Mouse (Mus musculus) CD4-positive, CD25-positive, alpha-beta regulatory T cell, adult 2 months (primary cell): ENCODE measurements around the gene Atp11a.

Experiments
- DNase-seq: peaks from one replicate; pipeline ENCODE4 v3.0.0-alpha.2; 2012; ENCODE audit warnings: low read depth, low spot score

Atp11a gene

DNA sequence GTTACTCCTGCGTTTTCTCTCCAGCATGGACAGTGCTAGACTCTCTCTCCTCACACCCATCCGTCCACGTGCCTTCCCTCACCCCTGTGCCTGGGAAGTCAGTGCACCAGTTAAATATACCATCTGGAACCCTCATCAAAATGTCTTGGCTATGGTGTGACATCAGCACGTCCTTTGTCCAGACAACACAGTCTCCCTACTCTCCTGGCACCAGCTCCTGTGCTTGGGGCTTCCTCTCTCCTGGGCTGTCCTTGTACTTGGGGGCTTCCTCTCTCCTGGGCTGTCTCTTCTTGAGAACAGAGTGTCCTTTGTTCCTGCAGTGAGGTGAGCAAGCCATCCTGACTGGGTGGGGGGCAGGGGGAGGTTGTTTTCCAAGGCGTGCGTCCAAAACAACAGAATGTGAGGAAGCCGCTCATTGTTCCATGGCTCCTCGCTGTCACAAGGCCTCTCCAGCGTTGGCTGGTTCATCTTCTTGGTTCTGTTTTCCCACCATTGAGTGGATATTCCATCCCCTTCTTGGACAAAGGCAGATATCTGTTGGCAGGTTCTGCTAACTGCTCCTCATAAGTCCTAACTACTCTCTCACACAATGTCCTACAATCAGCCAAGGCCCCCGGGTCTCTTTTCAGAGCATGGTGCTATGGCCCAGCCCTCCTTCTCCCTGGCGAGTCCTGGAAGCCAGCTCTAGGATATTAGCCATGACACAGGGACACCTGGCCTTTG is 148.9 kb downstream of the Atp11a start:
- no peak for DNase-seq

GRCm38 (mm10) chr8:12906597-12906996 is 149.8 kb downstream of the Atp11a start:
- DNase-seq = no peak

DNA sequence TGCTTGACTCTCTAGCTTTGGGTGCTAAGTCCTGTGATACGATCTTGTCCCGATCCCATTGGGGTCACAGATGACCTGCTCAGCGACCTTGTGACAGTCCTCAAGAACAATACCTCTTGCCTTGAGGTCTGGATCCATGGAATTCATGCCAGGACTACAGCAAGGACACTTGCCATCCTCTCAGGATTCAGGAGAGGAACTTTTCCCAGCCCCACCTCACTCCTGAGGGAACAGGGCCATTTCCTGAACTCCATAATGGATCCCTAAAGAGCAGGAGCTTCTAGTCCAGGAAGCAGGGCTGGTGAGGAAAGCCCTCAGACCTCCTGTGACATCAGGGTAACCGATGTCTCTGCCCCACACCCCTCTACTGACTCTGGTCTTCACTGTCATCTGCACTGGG is 150.9 kb downstream of the Atp11a start:
- DNase-seq = no peak

- DNase-seq = no peak
Measured at GRCm38 (mm10) chr8:12912011-12912410, 155.2 kb downstream of the Atp11a start.

- no peak for DNase-seq
Measured at GRCm38 (mm10) chr8:12915187-12916006, 158.6 kb downstream of the Atp11a start.

GRCm38 (mm10) chr8:12916156-12916900 is 159.5 kb downstream of the Atp11a start:
- no peak for DNase-seq

DNA sequence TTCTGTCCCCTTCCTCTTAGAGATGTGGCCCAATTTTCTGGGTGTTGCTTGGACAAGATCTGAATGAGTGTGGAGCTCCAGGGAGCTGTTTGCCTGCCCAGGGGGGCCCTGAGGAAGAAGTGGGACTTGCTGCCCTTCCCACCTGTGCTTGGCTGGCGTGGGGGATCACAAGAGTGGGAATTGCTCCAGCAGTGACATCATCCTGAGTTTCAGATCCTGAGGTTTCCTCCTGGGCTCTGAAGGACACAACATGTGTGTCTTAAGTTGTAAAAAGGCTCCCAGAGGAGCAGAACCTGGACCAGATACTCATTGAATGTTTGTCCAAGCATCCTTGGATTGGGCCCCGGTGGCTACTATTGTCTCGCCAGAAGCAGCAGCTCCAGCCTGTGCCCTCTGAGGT is 160.2 kb downstream of the Atp11a start:
- DNase-seq = no peak

DNA sequence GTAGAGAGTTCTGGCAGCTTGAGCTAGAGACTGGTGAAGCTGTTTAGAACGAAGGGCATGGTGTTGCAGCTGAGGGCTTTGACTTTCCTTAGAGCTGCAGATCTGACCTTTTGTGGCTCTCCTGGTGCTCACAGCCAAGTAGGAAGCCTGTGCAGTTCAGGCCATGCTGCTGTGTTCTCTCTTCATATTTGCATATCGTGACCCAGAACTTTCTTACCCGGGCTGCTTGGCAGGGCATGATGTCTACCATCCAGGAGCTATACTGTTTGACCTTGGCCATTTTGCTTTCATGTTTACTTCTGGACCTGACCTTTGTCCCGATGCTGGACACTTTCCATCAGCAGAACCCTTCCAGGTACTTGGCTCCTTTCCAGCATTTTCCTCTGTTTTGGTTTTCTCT is 161.0 kb downstream of the Atp11a start:
- DNase-seq = no peak
